In the genomic region with DNA sequence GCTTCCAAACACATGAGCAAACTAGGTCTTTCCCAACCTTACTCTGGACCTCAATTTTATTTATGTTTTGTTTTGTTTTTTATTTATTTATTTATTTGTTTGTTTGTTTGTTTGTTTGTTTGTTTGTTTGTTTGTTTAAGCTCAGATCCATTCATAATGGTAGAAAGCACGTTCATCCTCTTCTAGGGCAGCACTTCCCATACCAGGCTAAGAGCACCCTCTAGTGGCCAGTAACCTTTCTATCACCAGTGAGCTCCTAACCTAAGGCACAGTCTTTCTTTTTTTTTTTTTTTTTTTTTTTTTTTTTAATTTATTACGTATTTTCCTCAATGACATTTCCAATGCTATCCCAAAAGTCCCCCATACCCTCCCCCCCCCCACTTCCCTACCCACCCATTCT, we compare ENCODE assay signal across 8 mouse cellular contexts. TPM values are rescaled to one million over a fixed set of nuclear protein-coding genes. Genes with fewer than 3 reads are reported as not detected.
DNase-seq lines count a peak whose midpoint lies in the region; ATAC-seq lines count a peak whose summit lies in the region.
"Not testable (repeated sequence)": the region's sequence is repeated elsewhere in the genome, so short reads cannot be mapped to it uniquely, and the experiment has no call there.
"Had no signal": no experiment of that assay in that cellular context is flagged by ENCODE, and none has a peak within 500 bp of the region (broad histone marks: within the 10 kb centered on the region; RNA-seq: fewer than 3 reads in every experiment).

No protein-coding gene starts in this region.

- intact Hi-C loops in left cerebral cortex, postnatal 14 days (cut with DNase I): loop anchor here (5.0 to 10.0 kb wide), 2 partner anchors 149 to 181 kb away; a partner anchor contains a TSS

- H3K9me3 ChIP-seq in intestine, embryonic 16.5 days (ENCODE audit: control insufficient read depth, low read length): not testable (repeated sequence)

- peak; percentile 84; the same call in 1 of the 2 replicates for ATAC-seq in intestine, embryonic 16.5 days

- not testable (repeated sequence) for H3K27ac ChIP-seq in intestine, embryonic 16.5 days (ENCODE audit: low read length)

- H3K27me3 ChIP-seq in intestine, embryonic 16.5 days (replicated peaks; ENCODE audit: control insufficient read depth, insufficient read depth, low read length): not testable (repeated sequence)

- not testable (repeated sequence) for H3K4me2 ChIP-seq in intestine, embryonic 16.5 days (ENCODE audit: low read depth, low read length)

- not testable (repeated sequence) for H3K9ac ChIP-seq in intestine, embryonic 16.5 days (ENCODE audit: low read depth, low read length)

- H3K36me3 ChIP-seq in intestine, embryonic 16.5 days (ENCODE audit: control insufficient read depth, insufficient read depth, low read length): not testable (repeated sequence)

- DNase-seq in R1 (ENCODE audit: low read depth, low spot score): peak; percentile 57
- DNase-seq in cerebellum, postnatal 10 days: peak; percentile 83 to 87
- peak; percentile 65 for DNase-seq in gastrocnemius, adult 18-20 months (ENCODE audit: low spot score)
- peak; percentile 75 to 79 for DNase-seq in left cerebral cortex, postnatal 14 days (ENCODE audit: low spot score in 2 of 2)
- DNase-seq in mesoderm, embryonic 11.5 days (ENCODE audit: low read depth, low spot score): peak; percentile 76
- peak; percentile 33 for DNase-seq in right cerebral cortex, postnatal 4 days

- not testable (repeated sequence) for H3K4me3 ChIP-seq in intestine, embryonic 16.5 days (ENCODE audit: low read length)

- H3K4me1 ChIP-seq in intestine, embryonic 16.5 days (ENCODE audit: control insufficient read depth, insufficient read depth, low read length): not testable (repeated sequence)

- 5% methylated on average over 1 of the region's 2 CpGs for WGBS in intestine, embryonic 16.5 days

RNA-seq across cellular contexts. Expression of a gene that starts 9.3 kb away (rescaled TPM):
- total RNA-seq in gastrocnemius, adult 18-20 months (2021): 10 to 100 TPM; 10.6 to 10.7 TPM
- 0.18 and 0.32 TPM in 2 replicates for polyA plus RNA-seq in intestine, embryonic 16.5 days (2015; fragmentation: Nextera tagmentation; extraction: Ambion mirVana)
- total RNA-seq in left cerebral cortex, postnatal 14 days (2021): 10 to 100 TPM; 77.4 to 83.1 TPM

RNA-seq across cellular contexts. Expression of a gene that starts 10.2 kb away (rescaled TPM):
- 10 to 100 TPM; 43.9 to 70.1 TPM for total RNA-seq in gastrocnemius, adult 18-20 months (2021)
- polyA plus RNA-seq in intestine, embryonic 16.5 days (2015; fragmentation: Nextera tagmentation; extraction: Ambion mirVana): 48.1 and 54.3 TPM in 2 replicates
- 10 to 100 TPM; 27.0 to 29.0 TPM for total RNA-seq in left cerebral cortex, postnatal 14 days (2021)

RNA-seq across cellular contexts. Expression of a gene that starts 34.7 kb away (rescaled TPM):
- total RNA-seq in gastrocnemius, adult 18-20 months (2021): 10 to 100 TPM in 1 of 2 experiments, 1 to 10 TPM in 1; 9.7 to 12.3 TPM
- 47.5 and 60.3 TPM in 2 replicates for polyA plus RNA-seq in intestine, embryonic 16.5 days (2015; fragmentation: Nextera tagmentation; extraction: Ambion mirVana)
- 1 to 10 TPM; 8.6 TPM for total RNA-seq in left cerebral cortex, postnatal 14 days (2021)

RNA-seq across cellular contexts. Expression of a gene that starts 58.4 kb away (rescaled TPM):
- total RNA-seq in gastrocnemius, adult 18-20 months (2021): not detected
- not detected in 2 replicates for polyA plus RNA-seq in intestine, embryonic 16.5 days (2015; fragmentation: Nextera tagmentation; extraction: Ambion mirVana)
- not detected for total RNA-seq in left cerebral cortex, postnatal 14 days (2021)
- total RNA-seq: heart, postnatal 25 days had no signal

Comparison
In these comparisons a context has a peak if more than half of its experiments do, and no peak if none do; other contexts are left out.
1. DNase-seq: peak in every context shown above with its lines; median percentile 85 in cerebellum, postnatal 10 days; 77 in left cerebral cortex, postnatal 14 days; 76 in mesoderm, embryonic 11.5 days; 65 in gastrocnemius, adult 18-20 months; 57 in R1; 33 in right cerebral cortex, postnatal 4 days.
2. RNA of a gene that starts 9.3 kb away (total RNA-seq): 77.4 to 83.1 TPM in left cerebral cortex, postnatal 14 days; 10.6 to 10.7 TPM in gastrocnemius, adult 18-20 months; every median in the first group is over 4 times any median in the second.